Mouse (Mus musculus) G1E (cell line): ENCODE measurements around the gene Sorcs3. TPM values are rescaled to one million over a fixed set of nuclear protein-coding genes. Genes with fewer than 3 reads are reported as not detected.

Source experiments
- ATAC-seq: 2 replicates; pipeline ENCODE4 v1.8.0; 2016; ENCODE audit warnings: mild to moderate bottlenecking; ENCODE audit not compliant: insufficient number of reproducible peaks, poor library complexity, low FRiP score, severe bottlenecking; ENCODE audit errors: extremely low read depth
- DNase-seq: peaks from one replicate; pipeline ENCODE4 v3.0.0; 2012; ENCODE audit warnings: low spot score
- H3K27me3 ChIP-seq: 2 replicates; pipeline ENCODE4 v1.6.1; 2012; ENCODE audit warnings: mild to moderate bottlenecking, low read length, inconsistent platforms; ENCODE audit not compliant: insufficient read depth
- H3K36me3 ChIP-seq: replicated peaks from 2 replicates; pipeline ENCODE3; 2012; ENCODE audit warnings: mild to moderate bottlenecking, inconsistent platforms
- H3K4me1 ChIP-seq: 2 replicates; pipeline ENCODE4 v1.6.1; 2012; ENCODE audit warnings: low read depth, low read length, inconsistent platforms, mixed read lengths; ENCODE audit not compliant: insufficient read depth
- H3K4me3 ChIP-seq: 2 replicates; pipeline ENCODE4 v1.5.1; 2012; ENCODE audit warnings: low read depth, mild to moderate bottlenecking, inconsistent platforms, low read length, moderate library complexity, mixed read lengths
- H3K9me3 ChIP-seq: replicated peaks from 2 replicates; pipeline ENCODE4 v1.6.1; 2012; ENCODE audit warnings: inconsistent platforms
- CTCF ChIP-seq: IDR thresholded peaks from 2 replicates; pipeline ENCODE4 v1.5.1; 2012; ENCODE audit warnings: low read depth, low read length, inconsistent platforms, mixed read lengths
- GATA1 ChIP-seq: IDR thresholded peaks from 2 replicates; pipeline ENCODE4 v1.6.1; 2012; ENCODE audit warnings: borderline replicate concordance, low read length, inconsistent platforms, mixed read lengths
- GATA2 ChIP-seq: IDR thresholded peaks from 2 replicates; pipeline ENCODE4 v1.6.1; 2012; ENCODE audit warnings: low read depth, low read length, inconsistent platforms, borderline replicate concordance
- POLR2AphosphoS5 ChIP-seq: IDR thresholded peaks from 2 replicates; pipeline ENCODE4 v1.6.1; 2012; ENCODE audit warnings: low read depth, low read length, inconsistent platforms; ENCODE audit not compliant: insufficient replicate concordance
- TAL1 ChIP-seq: conservative IDR thresholded peaks from 2 replicates; pipeline ENCODE4 v1.6.1; 2012; ENCODE audit warnings: low read depth, low read length, inconsistent platforms, mixed read lengths
- polyA plus RNA-seq: library from polyadenylated mRNA; stranded (reverse); fragments of >175 nt; gene quantifications from 2 replicates; pipeline ENCODE4 v1.2.3, GENCODE M21; 2012
- total RNA-seq, 2 experiments: library from RNA; stranded (forward) in 1 of 2; stranded (reverse) in 1 of 2; fragments of 200-1000 nt in 1 of 2; fragments of >200 nt in 1 of 2; fragmentation: Nextera tagmentation in 1 of 2; gene quantifications; 2 replicates each; pipeline ENCODE4 v1.2.3; 2014 to 2017

Gene Sorcs3
- total and polyA plus RNA-seq, 3 experiments: not detected

DNA sequence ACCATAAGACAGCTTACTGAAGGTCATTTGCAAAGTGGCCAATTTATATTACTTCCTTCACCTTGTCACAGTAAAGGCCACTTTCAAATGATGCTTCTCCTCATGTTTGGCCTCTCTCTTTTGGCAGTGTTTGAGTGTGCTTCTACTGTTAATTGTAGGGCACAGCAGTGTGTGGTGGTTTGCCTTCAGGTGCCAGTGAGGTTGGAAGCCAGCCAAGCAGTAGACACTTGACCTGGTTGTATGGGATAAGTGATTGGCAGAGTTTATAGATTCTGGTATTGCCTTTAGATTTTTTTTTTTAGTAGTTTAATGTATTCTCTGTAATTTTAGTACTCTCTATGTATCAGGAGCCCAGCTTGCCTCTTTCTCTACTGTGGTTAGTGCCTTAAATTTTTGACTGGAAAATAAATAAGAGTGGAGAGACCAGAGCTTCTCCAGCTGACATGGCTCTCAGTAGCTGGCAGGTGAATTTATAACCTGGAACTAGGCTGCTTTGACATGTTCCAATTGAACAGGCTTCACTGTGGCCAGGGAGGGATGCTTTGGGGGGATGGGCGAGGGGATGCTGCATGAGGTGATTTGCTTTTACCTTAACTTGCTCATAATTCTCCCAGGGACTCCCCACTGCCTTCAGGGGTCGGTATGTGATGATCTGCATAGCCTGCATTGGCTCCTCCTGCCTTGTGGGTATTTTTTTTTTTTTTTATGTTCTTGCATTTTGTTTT lies 298.2 kb downstream of the Sorcs3 start:
- Histone ChIP-seq H3K27me3 (no peaks in the 10 kb centered on the region), H3K4me3 (no peak overlapping the region), H3K36me3 (no peaks in the 10 kb centered on the region), H3K9me3 (peaks cover 18% of the 10 kb centered on the region), H3K4me1 (no peaks in the 10 kb centered on the region)
- no peak for TF ChIP-seq GATA1
- ATAC-seq (no peak), DNase-seq (no peak)

GRCm38 (mm10) chr19:48523803-48524202 lies 318.0 kb downstream of the Sorcs3 start:
- Histone ChIP-seq H3K4me3 (no peak overlapping the region), H3K9me3 (peaks cover 38% of the 10 kb centered on the region), H3K4me1 (no peaks in the 10 kb centered on the region), H3K27me3 (no peaks in the 10 kb centered on the region), H3K36me3 (no peaks in the 10 kb centered on the region)
- DNase-seq: no peak
- no peak for ATAC-seq
- TF ChIP-seq TAL1 (no peak), GATA1 (no peak), CTCF (no peak), POLR2AphosphoS5 (no peak), GATA2 (no peak)

- Histone ChIP-seq H3K4me1 (no peaks in the 10 kb centered on the region), H3K4me3 (no peak overlapping the region), H3K27me3 (no peaks in the 10 kb centered on the region), H3K9me3 (peaks cover 40% of the 10 kb centered on the region), H3K36me3 (no peaks in the 10 kb centered on the region)
- no peak for TF ChIP-seq TAL1
- TF ChIP-seq GATA1: no peak
- no peak for TF ChIP-seq GATA2
- no peak for TF ChIP-seq POLR2AphosphoS5
- no peak for TF ChIP-seq CTCF
- no peak for ATAC-seq
- no peak for DNase-seq
Measured at GRCm38 (mm10) chr19:48524527-48525214, 318.8 kb downstream of the Sorcs3 start.

DNA sequence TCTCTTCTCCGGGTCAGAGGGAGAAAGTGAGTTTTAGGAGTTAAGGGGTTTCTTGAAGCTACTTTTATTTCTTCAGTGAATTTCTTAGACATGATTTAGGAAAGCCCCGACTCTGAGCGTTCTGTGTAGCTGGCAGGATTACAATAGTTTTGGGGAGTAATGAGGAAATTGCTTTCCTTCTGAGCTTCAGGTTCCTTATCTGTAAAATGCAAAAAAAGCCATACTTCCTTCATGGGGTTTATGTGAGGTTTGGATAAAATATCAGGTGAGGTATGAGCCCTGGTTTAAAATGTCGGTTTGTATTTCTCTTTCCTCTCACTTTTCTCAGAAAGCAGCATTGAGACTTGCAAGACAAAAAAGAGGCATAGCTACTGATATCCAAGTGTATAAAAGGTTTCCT lies 327.8 kb downstream of the Sorcs3 start:
- Histone ChIP-seq H3K9me3 (peaks cover 5% of the 10 kb centered on the region), H3K4me1 (no peaks in the 10 kb centered on the region), H3K36me3 (no peaks in the 10 kb centered on the region), H3K4me3 (no peak overlapping the region), H3K27me3 (no peaks in the 10 kb centered on the region)
- ATAC-seq: no peak
- DNase-seq: no peak
- TF ChIP-seq TAL1 (no peak), GATA1 (no peak), GATA2 (no peak), CTCF (no peak), POLR2AphosphoS5 (no peak)

GRCm38 (mm10) chr19:48544294-48544693 lies 338.5 kb downstream of the Sorcs3 start:
- Histone ChIP-seq H3K27me3 (no peaks in the 10 kb centered on the region), H3K9me3 (peaks cover 23% of the 10 kb centered on the region), H3K4me1 (no peaks in the 10 kb centered on the region), H3K4me3 (no peak overlapping the region), H3K36me3 (no peaks in the 10 kb centered on the region)
- TF ChIP-seq POLR2AphosphoS5: no peak
- no peak for TF ChIP-seq TAL1
- TF ChIP-seq GATA1: no peak
- no peak for TF ChIP-seq CTCF
- ATAC-seq (no peak), DNase-seq (no peak)

- H3K9me3 ChIP-seq: peaks cover 17% of the 10 kb centered on the region
- H3K27me3 ChIP-seq: no peaks in the 10 kb centered on the region
- DNase-seq (no peak), ATAC-seq (no peak)
- no peak overlapping the region for H3K4me3 ChIP-seq
- TF ChIP-seq GATA2: no peak
- H3K4me1 ChIP-seq: no peaks in the 10 kb centered on the region
- no peaks in the 10 kb centered on the region for H3K36me3 ChIP-seq
Measured at GRCm38 (mm10) chr19:48545421-48546132, 339.8 kb downstream of the Sorcs3 start.
